Mouse (Mus musculus): ENCODE measurements around the gene Sfxn2. TPM values are rescaled to one million over a fixed set of nuclear protein-coding genes. Genes with fewer than 3 reads are reported as not detected.
A peak's percentile ranks its signal among the peaks of the same experiment; 100 is the strongest.

The Sfxn2 gene
- polyA plus RNA-seq, 1 experiment = 6.0 TPM

- Histone ChIP-seq H3K9me3 (replicated peaks; ENCODE audit: control insufficient read depth, insufficient read depth, low read length, poor library complexity, severe bottlenecking) (no peaks in the 10 kb centered on the region), H3K4me1 (ENCODE audit: control insufficient read depth, insufficient read depth, low read length) (peaks cover 5% of the 10 kb centered on the region), H3K4me3 (ENCODE audit: low read depth, low read length) (no peak overlapping the region), H3K9ac (ENCODE audit: low read depth, poor library complexity, severe bottlenecking) (no peak overlapping the region), H3K36me3 (ENCODE audit: control insufficient read depth, insufficient read depth, low read length, poor library complexity, severe bottlenecking) (0 out of 2 replicates have a peak, but pooled peaks cover 4% of the 10 kb centered on the region), H3K27ac (ENCODE audit: insufficient read depth, low read length) (no peak overlapping the region), H3K27me3 (ENCODE audit: control insufficient read depth, insufficient read depth, low read length, poor library complexity, severe bottlenecking) (no peaks in the 10 kb centered on the region)
- TF ChIP-seq EP300 (IDR thresholded peaks at IDR 0.05; ENCODE audit: insufficient read depth, low read depth, low read length) = no peak
- no peak for TF ChIP-seq POLR2A (IDR thresholded peaks at IDR 0.05; ENCODE audit: insufficient read depth, low read length)
- TF ChIP-seq CTCF (IDR thresholded peaks at IDR 0.05; ENCODE audit: low read depth, low read length) = no peak
Observed at GRCm38 (mm10) chr19:46550385-46550784, 22.8 kb upstream of the Sfxn2 start.

- TF ChIP-seq POLR2A (IDR thresholded peaks at IDR 0.05; ENCODE audit: insufficient read depth, low read length) = no peak
- TF ChIP-seq CTCF (IDR thresholded peaks at IDR 0.05; ENCODE audit: low read depth, low read length) = no peak
- no peak for TF ChIP-seq EP300 (IDR thresholded peaks at IDR 0.05; ENCODE audit: insufficient read depth, low read depth, low read length)
- Histone ChIP-seq H3K27me3 (ENCODE audit: control insufficient read depth, insufficient read depth, low read length, poor library complexity, severe bottlenecking) (no peaks in the 10 kb centered on the region), H3K27ac (ENCODE audit: insufficient read depth, low read length) (no peak overlapping the region), H3K4me3 (ENCODE audit: low read depth, low read length) (no peak overlapping the region), H3K9me3 (replicated peaks; ENCODE audit: control insufficient read depth, insufficient read depth, low read length, poor library complexity, severe bottlenecking) (no peaks in the 10 kb centered on the region), H3K4me1 (ENCODE audit: control insufficient read depth, insufficient read depth, low read length) (peaks cover 5% of the 10 kb centered on the region), H3K36me3 (ENCODE audit: control insufficient read depth, insufficient read depth, low read length, poor library complexity, severe bottlenecking) (0 out of 2 replicates have a peak, but pooled peaks cover 4% of the 10 kb centered on the region), H3K9ac (ENCODE audit: low read depth, poor library complexity, severe bottlenecking) (no peak overlapping the region)
Observed at GRCm38 (mm10) chr19:46552496-46552895, 20.7 kb upstream of the Sfxn2 start.

GRCm38 (mm10) chr19:46553541-46553955 lies 19.6 kb upstream of the Sfxn2 start:
- Histone ChIP-seq H3K9ac (ENCODE audit: low read depth, poor library complexity, severe bottlenecking) (no peak overlapping the region), H3K27ac (ENCODE audit: insufficient read depth, low read length) (no peak overlapping the region), H3K36me3 (ENCODE audit: control insufficient read depth, insufficient read depth, low read length, poor library complexity, severe bottlenecking) (0 out of 2 replicates have a peak, but pooled peaks cover 4% of the 10 kb centered on the region), H3K4me1 (ENCODE audit: control insufficient read depth, insufficient read depth, low read length) (peaks cover 7% of the 10 kb centered on the region), H3K4me3 (ENCODE audit: low read depth, low read length) (no peak overlapping the region), H3K9me3 (replicated peaks; ENCODE audit: control insufficient read depth, insufficient read depth, low read length, poor library complexity, severe bottlenecking) (no peaks in the 10 kb centered on the region), H3K27me3 (ENCODE audit: control insufficient read depth, insufficient read depth, low read length, poor library complexity, severe bottlenecking) (no peaks in the 10 kb centered on the region)
- TF ChIP-seq EP300 (IDR thresholded peaks at IDR 0.05; ENCODE audit: insufficient read depth, low read depth, low read length) (no peak), CTCF (IDR thresholded peaks at IDR 0.05; ENCODE audit: low read depth, low read length) (no peak), POLR2A (IDR thresholded peaks at IDR 0.05; ENCODE audit: insufficient read depth, low read length) (no peak)

- no peak overlapping the region for H3K4me3 ChIP-seq (ENCODE audit: low read depth, low read length)
- H3K4me1 ChIP-seq (ENCODE audit: control insufficient read depth, insufficient read depth, low read length) = peaks cover 12% of the 10 kb centered on the region
- H3K36me3 ChIP-seq (ENCODE audit: control insufficient read depth, insufficient read depth, low read length, poor library complexity, severe bottlenecking) = no peaks in the 10 kb centered on the region
- no peaks in the 10 kb centered on the region for H3K9me3 ChIP-seq (replicated peaks; ENCODE audit: control insufficient read depth, insufficient read depth, low read length, poor library complexity, severe bottlenecking)
- H3K27me3 ChIP-seq (ENCODE audit: control insufficient read depth, insufficient read depth, low read length, poor library complexity, severe bottlenecking) = no peaks in the 10 kb centered on the region
- TF ChIP-seq EP300 (IDR thresholded peaks at IDR 0.05; ENCODE audit: insufficient read depth, low read depth, low read length) (no peak), CTCF (IDR thresholded peaks at IDR 0.05; ENCODE audit: low read depth, low read length) (peak; percentile 61)
- no peak overlapping the region for H3K27ac ChIP-seq (ENCODE audit: insufficient read depth, low read length)
- H3K9ac ChIP-seq (ENCODE audit: low read depth, poor library complexity, severe bottlenecking) = no peak overlapping the region
Observed at GRCm38 (mm10) chr19:46558009-46558408, 15.2 kb upstream of the Sfxn2 start.

GRCm38 (mm10) chr19:46558631-46559030 lies 14.5 kb upstream of the Sfxn2 start:
- Histone ChIP-seq H3K9me3 (replicated peaks; ENCODE audit: control insufficient read depth, insufficient read depth, low read length, poor library complexity, severe bottlenecking) (no peaks in the 10 kb centered on the region), H3K9ac (ENCODE audit: low read depth, poor library complexity, severe bottlenecking) (no peak overlapping the region), H3K27me3 (ENCODE audit: control insufficient read depth, insufficient read depth, low read length, poor library complexity, severe bottlenecking) (no peaks in the 10 kb centered on the region), H3K4me3 (ENCODE audit: low read depth, low read length) (no peak overlapping the region), H3K4me1 (ENCODE audit: control insufficient read depth, insufficient read depth, low read length) (peaks cover 17% of the 10 kb centered on the region), H3K36me3 (ENCODE audit: control insufficient read depth, insufficient read depth, low read length, poor library complexity, severe bottlenecking) (no peaks in the 10 kb centered on the region), H3K27ac (ENCODE audit: insufficient read depth, low read length) (no peak overlapping the region)
- no peak for TF ChIP-seq CTCF (IDR thresholded peaks at IDR 0.05; ENCODE audit: low read depth, low read length)
- TF ChIP-seq POLR2A (IDR thresholded peaks at IDR 0.05; ENCODE audit: insufficient read depth, low read length) = no peak

GRCm38 (mm10) chr19:46562132-46562531 lies 11.0 kb upstream of the Sfxn2 start:
- Histone ChIP-seq H3K36me3 (ENCODE audit: control insufficient read depth, insufficient read depth, low read length, poor library complexity, severe bottlenecking) (no peaks in the 10 kb centered on the region), H3K9me3 (replicated peaks; ENCODE audit: control insufficient read depth, insufficient read depth, low read length, poor library complexity, severe bottlenecking) (no peaks in the 10 kb centered on the region), H3K4me3 (ENCODE audit: low read depth, low read length) (no peak overlapping the region), H3K27ac (ENCODE audit: insufficient read depth, low read length) (no peak overlapping the region), H3K9ac (ENCODE audit: low read depth, poor library complexity, severe bottlenecking) (no peak overlapping the region), H3K27me3 (ENCODE audit: control insufficient read depth, insufficient read depth, low read length, poor library complexity, severe bottlenecking) (no peaks in the 10 kb centered on the region), H3K4me1 (ENCODE audit: control insufficient read depth, insufficient read depth, low read length) (peaks cover 17% of the 10 kb centered on the region)
- no peak for TF ChIP-seq POLR2A (IDR thresholded peaks at IDR 0.05; ENCODE audit: insufficient read depth, low read length)
- peak; percentile 72 for TF ChIP-seq CTCF (IDR thresholded peaks at IDR 0.05; ENCODE audit: low read depth, low read length)
- TF ChIP-seq EP300 (IDR thresholded peaks at IDR 0.05; ENCODE audit: insufficient read depth, low read depth, low read length) = no peak

All from ES-Bruce4 (cell line).